Mouse (Mus musculus) cerebellum, postnatal 36 days (tissue): ENCODE measurements around the gene Nphp3.

Source experiments
- DNase-seq, 2 experiments: peaks; one replicate each; pipeline ENCODE4 v3.0.0; 2021 to 2022; ENCODE audit warnings: mixed read lengths in 2 of 2

Nphp3 gene

GRCm38 (mm10) chr9:104001921-104002859 is at the start of gene Nphp3:
Nphp3 (plus strand) TSS chr9:104002544.
- peak; percentile 98 to 99 for DNase-seq

GRCm38 (mm10) chr9:103958722-103959121 is 43.6 kb upstream of the Nphp3 start:
- DNase-seq: no peak

- no peak for DNase-seq
Measured at GRCm38 (mm10) chr9:103959989-103960388, 42.4 kb upstream of the Nphp3 start.

- DNase-seq: peak; percentile 47 to 64
Measured at GRCm38 (mm10) chr9:103996496-103996895, 5.8 kb upstream of the Nphp3 start.

- no peak for DNase-seq
Measured at GRCm38 (mm10) chr9:104000601-104001000, 1.7 kb upstream of the Nphp3 start.

GRCm38 (mm10) chr9:104002913-104003330 is 578 bp downstream of the Nphp3 start:
- peak in 1 of 2 experiments; percentile 77 for DNase-seq

GRCm38 (mm10) chr9:104014526-104014925 is 12.2 kb downstream of the Nphp3 start:
- no peak for DNase-seq

GRCm38 (mm10) chr9:104021026-104021425 is 18.7 kb downstream of the Nphp3 start:
- DNase-seq: no peak

GRCm38 (mm10) chr9:104027186-104027585 is 24.8 kb downstream of the Nphp3 start:
- no peak for DNase-seq

- no peak for DNase-seq
Measured at GRCm38 (mm10) chr9:104029861-104030260, 27.5 kb downstream of the Nphp3 start.

GRCm38 (mm10) chr9:104034231-104034630 is 31.9 kb downstream of the Nphp3 start:
- DNase-seq: no peak

- no peak for DNase-seq
Measured at GRCm38 (mm10) chr9:104034718-104035117, 32.4 kb downstream of the Nphp3 start.

- peak; percentile 61 to 65 for DNase-seq
Measured at GRCm38 (mm10) chr9:104035261-104036015, 33.1 kb downstream of the Nphp3 start.

GRCm38 (mm10) chr9:104038266-104038665 is 35.9 kb downstream of the Nphp3 start:
- no peak for DNase-seq

GRCm38 (mm10) chr9:104039031-104039695 is 36.8 kb downstream of the Nphp3 start:
- DNase-seq: no peak

- no peak for DNase-seq
Measured at GRCm38 (mm10) chr9:104039742-104040141, 37.4 kb downstream of the Nphp3 start.

GRCm38 (mm10) chr9:104040362-104040761 is 38.0 kb downstream of the Nphp3 start, which contains the start of gene Gm28305:
Gm28305 (plus strand) TSS chr9:104040662.
- no peak for DNase-seq

GRCm38 (mm10) chr9:104043676-104044075 is 41.3 kb downstream of the Nphp3 start:
- DNase-seq: no peak

- no peak for DNase-seq
Measured at GRCm38 (mm10) chr9:104051028-104051427, 48.7 kb downstream of the Nphp3 start.

GRCm38 (mm10) chr9:104062430-104063243 is 60.3 kb downstream of the Nphp3 start, which contains the start of gene Uba5:
Uba5 (minus strand) TSS chr9:104063134.
- DNase-seq: peak in 1 of 2 experiments; percentile 77

GRCm38 (mm10) chr9:104063244-104063961 is 61.1 kb downstream of the Nphp3 start, which contains the start of gene Acad11:
Acad11 (plus strand) TSS chr9:104063377.
- DNase-seq: peak; percentile 82 to 94
